Mouse (Mus musculus): ENCODE data around the gene Crybb3.

DNA sequence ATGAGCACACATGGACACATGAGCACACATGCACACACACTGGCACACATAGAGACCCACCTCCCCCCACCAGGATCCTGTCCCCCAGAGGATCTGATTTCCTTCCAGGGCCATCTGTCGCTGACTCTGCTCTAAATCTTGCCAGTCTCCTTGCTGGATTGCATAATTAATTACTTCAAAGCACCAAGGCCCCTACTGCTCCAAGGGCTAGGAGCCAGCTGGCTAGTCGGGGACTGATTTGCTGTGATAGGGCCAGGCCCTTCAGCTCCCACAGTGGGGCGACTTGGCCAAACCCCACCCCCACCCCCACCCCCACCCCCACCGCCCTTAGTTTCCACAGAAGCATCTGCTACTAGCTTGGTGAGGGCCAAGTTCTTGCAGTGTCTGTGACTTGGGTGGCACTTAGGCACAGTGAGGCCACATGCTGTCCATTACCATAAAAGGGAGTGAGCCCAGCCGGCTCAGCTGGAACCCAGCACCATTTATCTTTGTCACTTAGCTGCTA, 39.8 kb downstream of the Crybb3 start:
- TF ChIP-seq CTCF (IDR thresholded peaks at IDR 0.05) (no peak), EP300 (IDR thresholded peaks at IDR 0.05) (no peak)
